Mouse (Mus musculus): ENCODE measurements around the gene Scaf1. TPM values are rescaled to one million over a fixed set of nuclear protein-coding genes. Genes with fewer than 3 reads are reported as not detected.

Scaf1 gene
- polyA plus RNA-seq, 1 experiment from 2014 or later: 40.2 TPM

GRCm38 (mm10) chr7:45007846-45008245 is 8.3 kb downstream of the Scaf1 start:
- no peak overlapping the region for H3K9ac ChIP-seq
- no peaks in the 10 kb centered on the region for H3K9me3 ChIP-seq
- H3K36me3 ChIP-seq: peaks cover 96% of the 10 kb centered on the region
- ATAC-seq (ENCODE audit: insufficient number of reproducible peaks, insufficient read depth, low FRiP score, low TSS enrichment, low read depth): no peak
- H3K4me2 ChIP-seq: no peak overlapping the region
- H3K27me3 ChIP-seq: no peaks in the 10 kb centered on the region
- no peak overlapping the region for H3K27ac ChIP-seq
- 94% methylated on average over 30 of the region's 30 CpGs for WGBS
- no peak overlapping the region for H3K4me3 ChIP-seq
- H3K4me1 ChIP-seq: no peaks in the 10 kb centered on the region

- 96% methylated on average over 29 of the region's 29 CpGs for WGBS
- ATAC-seq (ENCODE audit: insufficient number of reproducible peaks, insufficient read depth, low FRiP score, low TSS enrichment, low read depth): no peak
- no peak overlapping the region for H3K9ac ChIP-seq
- H3K27ac ChIP-seq: no peak overlapping the region
- peaks cover 96% of the 10 kb centered on the region for H3K36me3 ChIP-seq
- no peaks in the 10 kb centered on the region for H3K4me1 ChIP-seq
- no peak overlapping the region for H3K4me3 ChIP-seq
- H3K9me3 ChIP-seq: no peaks in the 10 kb centered on the region
- H3K27me3 ChIP-seq: no peaks in the 10 kb centered on the region
- H3K4me2 ChIP-seq: no peak overlapping the region
Observed at GRCm38 (mm10) chr7:45007141-45007540, 9.0 kb downstream of the Scaf1 start.

DNA sequence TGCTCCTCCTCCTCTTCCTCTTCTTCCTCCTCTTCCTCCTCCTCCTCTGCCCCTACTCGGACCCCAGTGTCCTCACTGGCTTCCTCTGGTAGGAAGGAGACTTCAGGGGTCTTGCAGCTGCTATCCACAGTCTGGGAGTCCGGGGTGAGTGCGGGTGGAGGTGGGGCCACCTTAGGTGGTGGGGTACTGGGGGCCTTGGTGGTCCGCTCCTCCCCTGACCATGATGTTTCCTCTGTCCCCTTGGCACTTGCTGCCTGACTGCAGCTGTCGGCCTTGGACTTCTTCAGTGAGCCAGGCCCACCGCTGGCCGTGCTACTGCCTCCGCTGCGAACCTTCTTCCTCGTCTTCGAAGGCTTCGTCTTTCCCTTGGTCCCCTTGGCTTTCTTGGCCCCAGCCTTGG is 9.7 kb downstream of the Scaf1 start:
- Histone ChIP-seq H3K27me3 (no peaks in the 10 kb centered on the region), H3K4me2 (no peak overlapping the region), H3K36me3 (peaks cover 96% of the 10 kb centered on the region), H3K4me1 (no peaks in the 10 kb centered on the region), H3K9me3 (no peaks in the 10 kb centered on the region), H3K27ac (no peak overlapping the region), H3K9ac (no peak overlapping the region), H3K4me3 (no peak overlapping the region)
- 91% methylated on average over 12 of the region's 12 CpGs for WGBS
- no peak for ATAC-seq (ENCODE audit: insufficient number of reproducible peaks, insufficient read depth, low FRiP score, low TSS enrichment, low read depth)

GRCm38 (mm10) chr7:45005321-45005992 is 10.7 kb downstream of the Scaf1 start:
- Histone ChIP-seq H3K9ac (peak overlapping the region; percentile 47; the same call in 1 of the 2 replicates), H3K27ac (0 out of 2 replicates have a peak overlapping the region, but pooled peaks have one; percentile 16), H3K4me3 (no peak overlapping the region), H3K9me3 (no peaks in the 10 kb centered on the region), H3K27me3 (no peaks in the 10 kb centered on the region), H3K4me1 (no peaks in the 10 kb centered on the region), H3K4me2 (no peak overlapping the region), H3K36me3 (peaks cover 98% of the 10 kb centered on the region)
- 90% methylated on average over 6 of the region's 6 CpGs for WGBS
- no peak for ATAC-seq (ENCODE audit: insufficient number of reproducible peaks, insufficient read depth, low FRiP score, low TSS enrichment, low read depth)

GRCm38 (mm10) chr7:45004546-45004945 is 11.6 kb downstream of the Scaf1 start:
- peaks cover 98% of the 10 kb centered on the region for H3K36me3 ChIP-seq
- H3K4me3 ChIP-seq: no peak overlapping the region
- H3K9ac ChIP-seq: no peak overlapping the region
- H3K27ac ChIP-seq: no peak overlapping the region
- no peaks in the 10 kb centered on the region for H3K9me3 ChIP-seq
- 62% methylated on average over 3 of the region's 3 CpGs for WGBS
- no peak overlapping the region for H3K4me2 ChIP-seq
- no peak for ATAC-seq (ENCODE audit: insufficient number of reproducible peaks, insufficient read depth, low FRiP score, low TSS enrichment, low read depth)
- peaks cover 2% of the 10 kb centered on the region for H3K4me1 ChIP-seq
- no peaks in the 10 kb centered on the region for H3K27me3 ChIP-seq

DNA sequence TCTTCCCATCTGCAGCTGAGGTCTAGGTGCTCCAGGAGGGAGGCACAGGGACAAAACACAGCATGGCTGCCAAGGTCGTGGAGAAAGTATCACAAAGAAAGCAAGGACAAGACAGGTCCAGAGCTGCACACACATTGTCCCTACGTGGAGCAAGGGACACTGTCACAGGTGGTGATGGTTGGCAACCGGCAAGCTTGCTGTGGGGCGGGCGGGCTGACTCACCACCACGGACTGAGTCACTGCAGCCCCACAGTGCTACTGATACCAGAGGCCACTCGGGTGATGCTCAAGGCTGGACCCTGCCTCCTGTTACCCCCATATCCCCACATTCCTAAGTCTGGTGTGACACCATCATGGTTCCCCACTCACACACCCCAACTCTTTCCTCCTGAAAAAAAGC is 13.7 kb downstream of the Scaf1 start:
- WGBS: 91% methylated on average over 7 of the region's 7 CpGs
- ATAC-seq (ENCODE audit: insufficient number of reproducible peaks, insufficient read depth, low FRiP score, low TSS enrichment, low read depth): no peak
- Histone ChIP-seq H3K4me1 (peaks cover 14% of the 10 kb centered on the region), H3K27ac (no peak overlapping the region), H3K27me3 (no peaks in the 10 kb centered on the region), H3K9me3 (no peaks in the 10 kb centered on the region), H3K36me3 (peaks cover 79% of the 10 kb centered on the region), H3K4me2 (no peak overlapping the region), H3K4me3 (no peak overlapping the region), H3K9ac (no peak overlapping the region)

- Histone ChIP-seq H3K9me3 (no peaks in the 10 kb centered on the region), H3K9ac (0 out of 2 replicates have a peak overlapping the region, but pooled peaks have one; percentile 40), H3K4me2 (no peak overlapping the region), H3K4me1 (peaks cover 25% of the 10 kb centered on the region), H3K27ac (no peak overlapping the region), H3K36me3 (peaks cover 64% of the 10 kb centered on the region), H3K4me3 (peak overlapping the region; percentile 7; the same call in 1 of the 2 replicates), H3K27me3 (no peaks in the 10 kb centered on the region)
- 87% methylated on average over 21 of the region's 21 CpGs for WGBS
- no peak for ATAC-seq (ENCODE audit: insufficient number of reproducible peaks, insufficient read depth, low FRiP score, low TSS enrichment, low read depth)
Observed at GRCm38 (mm10) chr7:45000539-45001114, 15.5 kb downstream of the Scaf1 start.

GRCm38 (mm10) chr7:44999753-45000152 is 16.4 kb downstream of the Scaf1 start:
- Histone ChIP-seq H3K27ac (no peak overlapping the region), H3K27me3 (no peaks in the 10 kb centered on the region), H3K4me2 (peak overlapping the region; percentile 95; the same call in 1 of the 2 replicates), H3K9ac (0 out of 2 replicates have a peak overlapping the region, but pooled peaks have one; percentile 40), H3K9me3 (no peaks in the 10 kb centered on the region), H3K4me1 (peaks cover 27% of the 10 kb centered on the region), H3K36me3 (peaks cover 66% of the 10 kb centered on the region), H3K4me3 (peak overlapping the region; percentile 73; the same call in 1 of the 2 replicates)
- WGBS: 73% methylated on average over 11 of the region's 11 CpGs
- ATAC-seq (ENCODE audit: insufficient number of reproducible peaks, insufficient read depth, low FRiP score, low TSS enrichment, low read depth): no peak

GRCm38 (mm10) chr7:44998501-44998955 is 17.6 kb downstream of the Scaf1 start, which contains the start of gene Bcl2l12:
Bcl2l12 (minus strand) TSS chr7:44998712.
- peak within 1 kb of the TSS; percentile 73 for H3K4me3 ChIP-seq
- no peaks in the 10 kb centered on the region for H3K9me3 ChIP-seq
- WGBS: 1% methylated on average over 18 of the region's 18 CpGs

GRCm38 (mm10) chr7:44997940-44998428 is 18.2 kb downstream of the Scaf1 start:
- peak overlapping the region; percentile 92 for H3K9ac ChIP-seq
- no peaks in the 10 kb centered on the region for H3K27me3 ChIP-seq
- no peaks in the 10 kb centered on the region for H3K9me3 ChIP-seq
- WGBS: 2% methylated on average over 15 of the region's 15 CpGs
- peak overlapping the region; percentile 89 for H3K27ac ChIP-seq
- peak overlapping the region; percentile 95 for H3K4me2 ChIP-seq
- ATAC-seq (ENCODE audit: insufficient number of reproducible peaks, insufficient read depth, low FRiP score, low TSS enrichment, low read depth): no peak
- peak overlapping the region; percentile 73 for H3K4me3 ChIP-seq
- H3K4me1 ChIP-seq: peaks cover 27% of the 10 kb centered on the region
- H3K36me3 ChIP-seq: peaks cover 66% of the 10 kb centered on the region

More at GRCm38 (mm10) chr7:44998501-44998955, 17.6 kb downstream of the Scaf1 start, which contains the start of gene Bcl2l12:
- no peak for ATAC-seq (ENCODE audit: insufficient number of reproducible peaks, insufficient read depth, low FRiP score, low TSS enrichment, low read depth)
- peak within 1 kb of the TSS; percentile 92 for H3K9ac ChIP-seq
- H3K36me3 ChIP-seq: peaks cover 66% of the 10 kb centered on the region
- peaks cover 27% of the 10 kb centered on the region for H3K4me1 ChIP-seq
- H3K4me2 ChIP-seq: peak within 1 kb of the TSS; percentile 95
- H3K27me3 ChIP-seq: no peaks in the 10 kb centered on the region
- peak within 1 kb of the TSS; percentile 89 for H3K27ac ChIP-seq

DNA sequence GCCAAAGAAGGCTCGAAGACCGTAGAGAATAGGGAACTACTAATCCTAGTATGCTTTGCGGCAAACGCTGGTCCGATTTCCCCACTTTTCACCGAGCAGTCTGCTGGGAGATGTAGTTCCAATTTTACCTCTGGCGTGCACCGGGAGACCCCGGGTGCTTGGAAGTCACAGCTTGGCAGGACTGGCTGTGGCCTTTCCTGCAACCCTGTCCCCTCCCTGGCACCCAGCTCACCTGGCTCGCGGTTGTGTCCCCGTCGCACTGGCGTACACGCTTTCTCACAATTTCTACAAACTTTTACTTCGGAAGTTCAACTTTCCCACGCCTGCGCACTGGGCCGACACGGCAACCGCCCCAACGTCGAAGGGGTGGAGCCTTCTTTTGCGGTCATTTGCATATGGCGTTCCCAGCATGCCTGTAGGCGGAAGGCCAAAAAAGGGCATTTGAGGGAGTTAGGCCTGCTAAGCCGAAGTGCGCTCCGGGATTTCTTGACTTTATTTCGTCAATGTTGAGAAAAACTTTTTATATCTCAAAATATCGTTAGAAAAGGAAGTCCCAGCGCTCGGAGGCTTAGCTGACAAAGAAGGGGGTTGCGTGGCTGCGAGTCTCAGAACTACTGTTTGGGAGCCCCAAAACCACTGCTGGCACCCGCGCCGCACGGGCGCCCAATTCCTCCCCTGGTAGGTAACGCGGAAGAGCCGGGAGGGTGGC is 18.8 kb downstream of the Scaf1 start, which contains the start of gene Irf3:
TSS of gene Irf3 (plus strand) at position 418 of the 709 bp plus-strand sequence.
- H3K4me1 ChIP-seq: peaks cover 27% of the 10 kb centered on the region
- H3K27me3 ChIP-seq: no peaks in the 10 kb centered on the region
- H3K4me3 ChIP-seq: peak within 1 kb of the TSS; percentile 73
- WGBS: under 1% methylated on average over 43 of the region's 43 CpGs
- peaks cover 66% of the 10 kb centered on the region for H3K36me3 ChIP-seq
- ATAC-seq (ENCODE audit: insufficient number of reproducible peaks, insufficient read depth, low FRiP score, low TSS enrichment, low read depth): peak; percentile 87
- peak within 1 kb of the TSS; percentile 95 for H3K4me2 ChIP-seq
- H3K9ac ChIP-seq: peak within 1 kb of the TSS; percentile 92
- H3K27ac ChIP-seq: peak within 1 kb of the TSS; percentile 89
- H3K9me3 ChIP-seq: no peaks in the 10 kb centered on the region
